In the genomic region with DNA sequence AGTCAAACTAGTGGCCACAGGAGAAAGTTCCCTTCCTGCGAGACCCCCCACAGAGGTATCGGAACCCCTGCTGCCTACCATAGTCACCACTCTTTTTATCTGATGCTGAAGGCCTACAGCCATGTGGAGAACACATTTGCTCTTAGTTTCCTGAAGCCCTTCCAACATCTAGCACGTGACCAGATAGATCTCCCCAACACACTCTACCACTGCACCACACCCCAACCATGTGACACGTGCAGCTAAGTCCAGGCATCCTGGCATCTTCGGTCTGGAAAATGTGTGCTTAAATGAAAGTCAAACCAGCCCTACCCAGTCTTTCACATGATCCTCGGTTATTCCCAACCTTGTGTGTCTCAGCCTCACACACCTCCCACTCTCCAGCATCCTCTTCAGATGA, we compare ENCODE assay signal across 20 mouse cellular contexts.
A peak's percentile ranks its signal among the peaks of the same experiment; 100 is the strongest.
DNase-seq lines count a peak whose midpoint lies in the region; ATAC-seq lines count a peak whose summit lies in the region.
"Had no signal": no experiment of that assay in that cellular context is flagged by ENCODE, and none has a peak within 500 bp of the region (broad histone marks: within the 10 kb centered on the region; RNA-seq: fewer than 3 reads in every experiment).

No protein-coding gene starts in this region.

- H3K4me3 ChIP-seq in limb, embryonic 15.5 days = no peak overlapping the region
- no peak overlapping the region for H3K4me3 ChIP-seq in limb, embryonic 10.5 days
- H3K4me3 ChIP-seq: forebrain, embryonic 12.5 days; neural tube, embryonic 12.5 days had no signal

- peak; percentile 98 for DNase-seq in heart, adult 11 months
- no peak for DNase-seq in heart, postnatal 14 days
- no peak for DNase-seq in limb, embryonic 10.5 days (ENCODE audit: low spot score)
- DNase-seq in spleen, postnatal 14 days (ENCODE audit: low spot score in 2 of 2) = no peak
- no peak for DNase-seq in cerebellum, adult 8-10 months
- DNase-seq: B cell, adult 2 months; cerebellum, postnatal 14 days; kidney, adult 9 months; kidney, postnatal 36 days; left cerebral cortex, postnatal 4 days; lung, adult 2 months; right cerebral cortex, postnatal 4 days; thymus, postnatal 36 days had no signal

- H3K36me3 ChIP-seq in limb, embryonic 15.5 days = no peaks in the 10 kb centered on the region
- no peaks in the 10 kb centered on the region; the same call in 1 of the 2 replicates for H3K36me3 ChIP-seq in limb, embryonic 10.5 days
- H3K36me3 ChIP-seq: forebrain, embryonic 12.5 days; neural tube, embryonic 12.5 days had no signal

- no peaks in the 10 kb centered on the region for H3K9me3 ChIP-seq in limb, embryonic 15.5 days
- no peaks in the 10 kb centered on the region for H3K9me3 ChIP-seq in limb, embryonic 10.5 days (replicated peaks)
- H3K9me3 ChIP-seq: forebrain, embryonic 12.5 days; neural tube, embryonic 12.5 days had no signal

- H3K27ac ChIP-seq in limb, embryonic 15.5 days = peak overlapping the region; percentile 18; the same call in 1 of the 2 replicates
- no peak overlapping the region for H3K27ac ChIP-seq in limb, embryonic 10.5 days
- H3K27ac ChIP-seq: forebrain, embryonic 12.5 days; hindbrain, embryonic 14.5 days; neural tube, embryonic 12.5 days had no signal

- H3K27me3 ChIP-seq in limb, embryonic 15.5 days = no peaks in the 10 kb centered on the region
- no peaks in the 10 kb centered on the region for H3K27me3 ChIP-seq in limb, embryonic 10.5 days (ENCODE audit: low read depth, poor library complexity, severe bottlenecking)
- H3K27me3 ChIP-seq: forebrain, embryonic 12.5 days; neural tube, embryonic 12.5 days had no signal

- no peak overlapping the region for H3K4me2 ChIP-seq in limb, embryonic 15.5 days
- H3K4me2 ChIP-seq: forebrain, embryonic 12.5 days; hindbrain, embryonic 14.5 days; midbrain, embryonic 11.5 days; neural tube, embryonic 12.5 days had no signal

- WGBS in limb, embryonic 15.5 days = 67% methylated on average over 6 of the region's 6 CpGs
- WGBS in limb, embryonic 10.5 days = 88% methylated on average over 6 of the region's 6 CpGs

- peak; percentile 49; the same call in 1 of the 2 replicates for ATAC-seq in limb, embryonic 15.5 days (ENCODE audit: insufficient number of reproducible peaks, low FRiP score, low TSS enrichment, low read depth)
- peak; percentile 43; the same call in 1 of the 2 replicates for ATAC-seq in common myeloid progenitor, adult 5-6 weeks (replicated peaks; ENCODE audit: low read depth, poor library complexity, severe bottlenecking)
- ATAC-seq in megakaryocyte progenitor cell, adult 5-6 weeks (replicated peaks; ENCODE audit: poor library complexity) = peak; percentile 70

- no peak overlapping the region for H3K9ac ChIP-seq in limb, embryonic 15.5 days
- H3K9ac ChIP-seq: forebrain, embryonic 12.5 days; hindbrain, embryonic 14.5 days; neural tube, embryonic 12.5 days had no signal

- intact Hi-C loops in heart, postnatal 14 days (cut with DNase I) = no loop called here

- H3K4me1 ChIP-seq in limb, embryonic 15.5 days = peaks cover 40% of the 10 kb centered on the region
- H3K4me1 ChIP-seq in limb, embryonic 10.5 days = peaks cover 35% of the 10 kb centered on the region
